Mouse (Mus musculus) frontal cortex, postnatal 36 days (tissue): ENCODE measurements around the gene Gpr157.
A peak's percentile ranks its signal among the peaks of the same experiment; 100 is the strongest.

Experiments used
- DNase-seq, 2 experiments: peaks; one replicate each; pipeline ENCODE4 v3.0.0; 2022; ENCODE audit warnings: low spot score in 2 of 2

Gpr157 gene

GRCm38 (mm10) chr4:150070136-150070535 is 17.0 kb upstream of the Gpr157 start:
- DNase-seq: no peak

GRCm38 (mm10) chr4:150072416-150073101 is 14.6 kb upstream of the Gpr157 start:
- DNase-seq: no peak

- no peak for DNase-seq
These were observed 14.1 kb upstream of the Gpr157 start for GRCm38 (mm10) chr4:150073102-150073473.

GRCm38 (mm10) chr4:150075350-150075749 is 11.8 kb upstream of the Gpr157 start:
- no peak for DNase-seq

- DNase-seq: no peak
These were observed 11.0 kb upstream of the Gpr157 start for GRCm38 (mm10) chr4:150076147-150076546.

GRCm38 (mm10) chr4:150078646-150079045 is 8.5 kb upstream of the Gpr157 start:
- no peak for DNase-seq

- DNase-seq: no peak
These were observed 7.9 kb upstream of the Gpr157 start for GRCm38 (mm10) chr4:150079244-150079643.

GRCm38 (mm10) chr4:150080330-150080967 is 6.7 kb upstream of the Gpr157 start:
- no peak for DNase-seq

- DNase-seq: no peak
These were observed 1.8 kb upstream of the Gpr157 start for GRCm38 (mm10) chr4:150085366-150085765.

- DNase-seq: no peak
These were observed 364 bp upstream of the Gpr157 start for GRCm38 (mm10) chr4:150086841-150087160.

GRCm38 (mm10) chr4:150087890-150088530 is 845 bp downstream of the Gpr157 start:
- no peak for DNase-seq

GRCm38 (mm10) chr4:150089121-150089520 is 2.0 kb downstream of the Gpr157 start:
- DNase-seq: no peak

- no peak for DNase-seq
These were observed 4.9 kb downstream of the Gpr157 start for GRCm38 (mm10) chr4:150091887-150092582.

- no peak for DNase-seq
These were observed 5.4 kb downstream of the Gpr157 start for GRCm38 (mm10) chr4:150092583-150092902.

GRCm38 (mm10) chr4:150093560-150094462 is 6.6 kb downstream of the Gpr157 start:
- no peak for DNase-seq

- no peak for DNase-seq
These were observed 7.3 kb downstream of the Gpr157 start for GRCm38 (mm10) chr4:150094463-150094789.

- DNase-seq: no peak
These were observed 9.1 kb downstream of the Gpr157 start for GRCm38 (mm10) chr4:150096309-150096708.

GRCm38 (mm10) chr4:150097847-150098246 is 10.7 kb downstream of the Gpr157 start:
- DNase-seq: no peak

- peak; percentile 32 to 75 for DNase-seq
These were observed 11.7 kb downstream of the Gpr157 start for GRCm38 (mm10) chr4:150098880-150099279.

GRCm38 (mm10) chr4:150102822-150103221 is 15.7 kb downstream of the Gpr157 start:
- no peak for DNase-seq

GRCm38 (mm10) chr4:150105671-150106070 is 18.5 kb downstream of the Gpr157 start:
- no peak for DNase-seq

GRCm38 (mm10) chr4:150106637-150107036 is 19.5 kb downstream of the Gpr157 start:
- no peak for DNase-seq
